Mouse (Mus musculus) gastrocnemius, postnatal 4 days (tissue): ENCODE measurements around the gene Usp19. TPM values are rescaled to one million over a fixed set of nuclear protein-coding genes. Genes with fewer than 3 reads are reported as not detected.
A peak's percentile ranks its signal among the peaks of the same experiment; 100 is the strongest.

Source experiments
- DNase-seq, 2 experiments: peaks; one replicate each; pipeline ENCODE4 v3.0.0; 2021 to 2022; ENCODE audit warnings: low spot score in 2 of 2, mixed read lengths in 2 of 2
- long read RNA-seq, 2 experiments: library from polyadenylated mRNA; stranded (forward); transcript quantifications; one replicate each; pipeline ENCODE4 v2.0.0; 2021
- total RNA-seq, 2 experiments: library from RNA; stranded (reverse); gene quantifications; 2 replicates each; pipeline ENCODE4 v1.2.3; 2021

Usp19 gene
- 100 to 1,000 TPM; 107 to 126 TPM for total RNA-seq
- long read RNA-seq, experiment 1, full-length matches to known transcripts = 48 of 100 reads
- long read RNA-seq, experiment 1, partial matches to known transcripts = 25 of 100 reads
- long read RNA-seq, experiment 1, other reads (novel, unspliced or antisense) = 27 of 100 reads
- long read RNA-seq, experiment 2, full-length matches to known transcripts = 58 of 143 reads
- long read RNA-seq, experiment 2, partial matches to known transcripts = 30 of 143 reads
- long read RNA-seq, experiment 2, other reads (novel, unspliced or antisense) = 55 of 143 reads

DNA sequence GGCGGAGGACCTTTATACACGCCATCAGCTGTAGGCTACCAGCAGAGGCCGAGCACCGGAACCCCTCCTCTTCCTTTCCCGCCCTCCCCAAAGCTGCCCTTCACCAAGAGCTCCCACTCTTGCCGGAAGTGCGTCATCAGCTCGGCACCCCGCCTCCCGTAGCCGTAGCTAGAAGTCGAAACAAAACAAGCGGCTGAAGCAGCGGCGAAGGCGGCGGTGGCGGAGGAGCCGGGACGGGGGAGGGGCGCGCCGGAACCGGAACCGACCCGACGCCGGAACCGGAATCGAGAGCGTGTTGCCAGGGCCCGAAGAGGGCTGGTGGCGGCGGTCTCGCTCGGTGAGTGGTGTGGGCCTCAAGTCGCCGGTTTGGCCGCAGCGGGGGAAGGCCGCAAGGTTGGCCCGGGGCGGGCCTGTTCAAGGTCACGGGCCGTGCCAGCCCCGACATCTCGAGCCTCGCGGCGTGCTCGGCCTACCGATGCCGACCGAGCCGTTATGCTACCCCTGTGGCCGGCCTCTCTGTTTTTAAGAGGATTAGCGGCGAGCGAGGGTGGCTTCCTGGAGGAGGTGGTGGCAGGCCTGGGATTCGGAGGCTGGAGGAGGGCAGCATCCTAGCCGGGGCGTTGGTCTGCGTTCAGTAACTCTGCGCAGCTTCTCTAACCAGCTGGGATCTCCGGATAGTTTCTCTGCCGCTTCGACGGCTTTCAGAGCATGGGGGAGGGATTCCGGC lies at the start of gene Usp19:
Gene Usp19 (plus strand): TSS at position 44 of the 727 bp plus-strand sequence.
- DNase-seq = peak; percentile 82 to 95

DNA sequence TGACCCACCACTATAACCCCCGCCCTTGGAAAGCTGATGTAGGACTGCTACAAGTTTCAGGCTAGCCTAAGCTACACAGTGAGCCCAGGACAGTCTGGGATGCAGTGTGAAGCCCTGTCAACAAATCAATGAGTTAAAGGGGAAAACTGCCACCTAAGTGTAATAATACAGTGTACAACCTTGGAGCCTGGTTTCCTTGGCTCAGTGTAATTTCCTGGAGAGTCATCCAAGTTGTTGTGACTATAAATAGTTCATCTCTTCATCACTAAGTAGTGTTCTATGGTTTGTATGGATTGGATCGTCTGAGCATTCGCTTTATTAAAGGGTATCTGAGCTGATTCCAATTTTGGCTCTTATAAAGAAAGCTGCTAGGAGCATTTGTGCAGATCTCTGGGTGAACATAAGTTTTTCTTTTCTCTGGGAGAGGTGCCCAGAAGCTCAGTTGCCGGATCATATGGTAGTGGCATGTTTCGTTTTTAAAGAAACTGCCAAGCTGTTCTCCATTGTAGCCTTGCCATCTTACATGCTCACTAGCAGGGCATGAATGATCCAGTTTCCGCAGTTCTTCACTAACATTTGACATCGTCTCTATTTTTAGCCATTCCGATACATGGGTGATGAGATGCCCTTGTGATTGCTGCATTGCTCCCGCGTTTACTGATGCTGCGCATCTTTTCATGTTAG lies 49.0 kb upstream of the Usp19 start:
- no peak for DNase-seq

DNA sequence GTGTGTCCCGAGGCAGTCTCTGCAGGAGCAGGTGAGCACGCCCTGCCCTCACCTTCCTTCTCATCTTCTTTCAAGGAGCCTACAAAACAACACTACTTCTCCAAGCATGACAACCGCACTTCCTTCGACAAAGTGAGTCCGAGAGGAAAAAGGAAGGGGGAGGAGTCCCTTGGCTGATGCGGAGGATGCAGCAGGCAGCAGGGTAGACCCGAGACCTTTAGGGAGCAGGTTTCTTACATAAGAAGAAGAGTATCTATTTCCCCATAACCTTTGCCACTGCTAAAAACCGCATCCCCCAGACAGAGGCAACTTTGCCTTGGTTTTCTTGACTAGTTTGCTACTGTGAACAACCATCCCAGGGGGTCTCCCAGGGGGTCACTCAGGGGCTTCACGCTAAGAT lies 45.3 kb upstream of the Usp19 start:
- DNase-seq = no peak

DNA sequence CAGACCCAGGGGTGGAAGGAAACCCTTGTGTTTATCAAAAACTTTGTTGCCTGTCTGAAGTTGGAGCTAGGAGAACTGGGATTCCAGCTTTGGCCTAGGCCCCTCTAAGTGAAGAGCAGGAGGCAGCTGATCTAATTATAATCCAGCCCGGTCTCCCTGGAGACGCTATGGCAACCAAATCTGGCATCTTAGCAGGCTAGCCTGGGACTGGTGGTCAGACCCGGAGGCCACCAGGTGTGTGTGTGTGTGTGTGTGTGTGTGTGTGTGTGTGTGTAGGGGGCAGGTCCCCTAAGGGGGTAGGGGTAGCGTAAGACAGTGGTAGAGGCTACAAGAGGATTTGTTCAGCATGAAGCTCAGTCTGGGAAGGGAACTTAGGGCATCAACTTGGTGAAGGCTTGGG lies 40.5 kb upstream of the Usp19 start:
- no peak for DNase-seq

DNA sequence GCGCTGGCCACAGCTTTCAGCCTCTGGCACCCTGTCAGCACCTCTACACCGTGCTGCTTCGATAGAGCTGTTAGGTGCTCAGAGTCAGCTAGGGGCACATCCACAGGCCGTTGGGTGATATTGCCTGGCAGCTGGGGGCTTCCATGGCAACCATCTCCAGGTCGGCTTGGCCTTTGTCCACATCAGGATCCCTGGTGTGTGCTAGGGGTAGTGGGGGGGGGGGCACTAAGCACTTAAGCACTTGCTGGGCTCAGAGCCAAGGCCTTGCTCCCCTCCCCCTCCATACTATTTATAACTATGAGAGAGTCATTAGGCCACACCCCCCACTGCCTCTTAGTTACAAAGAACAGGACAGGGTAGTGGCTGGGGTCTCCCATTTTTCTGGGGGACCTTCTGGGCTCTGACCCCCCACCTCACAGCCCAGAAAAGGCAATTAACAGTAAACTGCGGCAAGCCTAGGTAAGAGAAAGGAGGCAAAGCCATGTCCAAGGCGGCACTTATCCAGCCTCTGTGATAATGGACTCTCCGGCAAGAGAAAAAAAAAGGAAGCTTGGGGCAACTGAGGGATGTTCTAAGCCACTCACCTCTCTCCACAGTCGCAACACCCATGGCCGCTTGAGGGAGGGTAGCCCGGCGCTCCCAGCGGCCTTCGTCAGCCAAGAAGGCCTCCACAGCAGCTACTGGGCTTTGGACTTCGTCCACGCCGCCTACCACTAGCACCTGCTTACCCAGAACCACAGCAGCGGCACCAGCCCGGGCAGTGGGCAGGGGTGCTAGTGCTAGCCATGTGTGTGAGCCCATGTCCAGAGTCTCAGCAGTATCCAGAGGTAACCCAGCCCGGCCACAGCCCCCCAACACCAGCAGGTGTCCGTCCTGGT lies 39.9 kb upstream of the Usp19 start:
- no peak for DNase-seq

DNA sequence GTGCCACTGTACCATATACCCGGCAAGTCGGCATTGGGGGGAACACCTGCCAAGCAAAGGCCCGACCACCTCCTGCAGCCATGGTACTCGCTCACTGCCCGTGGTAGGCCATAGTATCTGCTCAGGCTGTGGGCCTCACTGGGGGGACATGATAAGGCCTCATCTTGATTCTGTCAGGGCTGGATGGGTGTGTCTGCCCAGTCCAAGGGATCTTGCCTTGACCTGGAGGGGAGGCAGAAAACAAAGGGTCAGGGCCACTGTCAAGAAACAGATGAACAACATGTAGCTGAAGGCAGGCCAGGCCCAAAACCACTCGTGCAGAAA lies 39.3 kb upstream of the Usp19 start:
- no peak for DNase-seq

DNA sequence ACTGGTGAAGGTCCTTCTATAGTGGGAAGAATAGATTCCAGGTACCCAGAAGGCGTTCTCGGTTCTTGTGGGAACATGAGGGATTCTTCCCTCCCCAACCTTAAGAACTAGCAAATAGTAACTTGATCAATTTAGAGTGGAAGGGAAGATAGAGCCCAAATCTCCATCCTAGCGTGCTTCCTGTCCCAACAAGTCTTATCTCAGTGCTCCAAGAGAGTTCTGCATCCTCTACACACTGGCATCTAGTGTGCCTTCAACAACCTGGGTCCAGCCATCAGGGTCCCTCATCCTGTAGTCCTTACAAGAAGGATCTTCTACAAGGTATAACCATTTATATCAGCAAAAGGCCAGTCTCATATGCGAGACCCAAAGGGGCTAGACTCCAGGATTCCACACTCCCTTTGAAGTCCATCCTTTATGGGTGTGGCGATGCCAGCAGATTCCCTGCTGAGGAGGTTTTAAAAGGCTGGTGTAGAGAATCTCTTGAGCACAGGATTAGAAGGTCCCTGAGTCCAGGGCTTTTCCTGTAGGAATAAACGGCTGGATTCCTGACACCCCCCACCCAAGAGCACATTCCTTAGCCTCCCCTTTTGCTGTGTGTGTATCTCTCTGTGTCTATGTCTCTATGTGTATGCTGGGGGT lies 38.8 kb upstream of the Usp19 start:
- DNase-seq = no peak

DNA sequence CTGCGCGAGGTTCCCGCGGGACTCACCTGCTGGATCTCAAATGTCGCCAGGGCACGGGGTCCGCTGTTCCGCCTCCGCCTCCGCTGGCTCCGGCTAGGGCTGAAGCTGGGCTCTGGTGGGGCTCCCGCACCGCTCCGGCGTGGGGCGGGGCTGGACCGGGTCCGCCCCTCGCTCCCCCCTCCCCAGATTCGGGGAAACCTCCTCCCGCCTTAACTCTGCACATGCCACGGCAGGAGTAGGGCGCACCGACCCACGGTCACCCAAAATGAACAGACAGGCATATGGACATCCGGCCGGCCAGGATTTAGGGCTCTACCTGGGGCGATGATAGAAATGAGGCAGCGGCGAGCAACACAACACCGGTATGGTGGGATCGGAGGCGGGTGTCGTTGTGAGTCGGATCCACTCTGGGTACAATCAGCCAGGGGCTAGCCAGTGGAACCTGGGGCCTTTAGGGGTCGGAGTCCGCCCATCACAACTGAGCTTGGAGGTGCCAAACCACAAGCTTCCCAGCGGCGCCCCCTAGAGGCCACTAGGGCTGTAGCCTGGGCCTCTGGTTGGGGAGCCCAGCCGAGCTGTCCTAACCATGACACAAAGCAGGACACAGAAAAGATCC lies 38.0 kb upstream of the Usp19 start:
- peak; percentile 87 to 92 for DNase-seq

DNA sequence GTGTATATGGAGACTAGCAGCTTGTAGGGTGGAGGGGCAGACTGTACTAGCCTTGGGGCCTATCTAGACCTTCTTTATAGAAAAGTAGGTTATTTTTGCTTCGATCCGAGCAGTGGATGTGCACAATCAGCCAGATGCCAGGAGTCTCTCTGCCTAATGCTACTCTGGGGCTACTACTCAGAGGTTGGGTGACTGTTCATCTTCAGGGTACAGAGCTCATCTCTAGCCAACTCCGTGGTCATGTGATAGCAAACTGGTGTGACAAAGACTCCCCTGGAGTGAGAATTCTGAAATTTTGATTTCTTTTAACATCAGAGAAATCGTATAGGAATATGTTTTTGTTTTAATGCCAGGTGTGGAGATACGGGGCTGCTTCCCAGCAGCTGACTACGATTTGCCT lies 37.5 kb upstream of the Usp19 start:
- no peak for DNase-seq

DNA sequence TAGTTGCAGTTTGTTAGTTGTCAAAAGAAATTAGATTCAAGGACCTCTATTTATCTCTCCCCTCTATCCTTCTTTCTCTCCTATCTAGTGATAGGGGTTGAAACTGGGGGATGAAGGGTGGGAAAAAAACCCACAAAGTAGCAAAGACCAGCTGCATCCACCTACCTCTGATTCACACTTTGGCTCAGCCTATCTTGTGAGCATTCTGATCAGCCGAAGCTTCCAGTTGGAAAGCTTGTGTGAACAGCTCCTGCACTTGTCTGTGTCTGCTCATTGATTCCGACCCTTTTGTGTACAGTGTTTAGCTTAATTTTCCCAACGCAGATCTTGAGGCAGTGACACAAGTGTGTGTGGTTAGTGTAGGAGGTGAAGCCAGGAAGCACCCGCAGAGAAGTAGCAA lies 36.9 kb upstream of the Usp19 start:
- no peak for DNase-seq

DNA sequence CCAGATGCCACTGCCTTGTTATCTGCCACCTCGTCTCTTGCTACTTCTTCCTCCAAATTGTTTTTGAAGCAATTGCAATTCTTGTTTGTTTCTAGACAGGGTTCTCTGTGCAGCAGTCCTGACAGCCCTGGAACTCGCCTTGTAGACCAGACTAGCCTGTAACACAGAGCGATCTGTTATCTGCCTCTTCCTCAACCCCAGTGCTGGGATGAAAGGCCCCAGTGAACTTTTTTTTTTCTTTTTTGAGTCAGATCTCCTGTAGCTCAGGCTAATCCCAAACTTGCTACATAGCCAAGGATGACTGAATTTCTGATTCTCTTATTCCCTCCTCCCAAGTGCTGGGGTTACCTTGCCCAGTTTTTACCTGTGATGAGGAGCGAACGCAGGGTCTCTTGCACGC lies 36.0 kb upstream of the Usp19 start:
- no peak for DNase-seq

DNA sequence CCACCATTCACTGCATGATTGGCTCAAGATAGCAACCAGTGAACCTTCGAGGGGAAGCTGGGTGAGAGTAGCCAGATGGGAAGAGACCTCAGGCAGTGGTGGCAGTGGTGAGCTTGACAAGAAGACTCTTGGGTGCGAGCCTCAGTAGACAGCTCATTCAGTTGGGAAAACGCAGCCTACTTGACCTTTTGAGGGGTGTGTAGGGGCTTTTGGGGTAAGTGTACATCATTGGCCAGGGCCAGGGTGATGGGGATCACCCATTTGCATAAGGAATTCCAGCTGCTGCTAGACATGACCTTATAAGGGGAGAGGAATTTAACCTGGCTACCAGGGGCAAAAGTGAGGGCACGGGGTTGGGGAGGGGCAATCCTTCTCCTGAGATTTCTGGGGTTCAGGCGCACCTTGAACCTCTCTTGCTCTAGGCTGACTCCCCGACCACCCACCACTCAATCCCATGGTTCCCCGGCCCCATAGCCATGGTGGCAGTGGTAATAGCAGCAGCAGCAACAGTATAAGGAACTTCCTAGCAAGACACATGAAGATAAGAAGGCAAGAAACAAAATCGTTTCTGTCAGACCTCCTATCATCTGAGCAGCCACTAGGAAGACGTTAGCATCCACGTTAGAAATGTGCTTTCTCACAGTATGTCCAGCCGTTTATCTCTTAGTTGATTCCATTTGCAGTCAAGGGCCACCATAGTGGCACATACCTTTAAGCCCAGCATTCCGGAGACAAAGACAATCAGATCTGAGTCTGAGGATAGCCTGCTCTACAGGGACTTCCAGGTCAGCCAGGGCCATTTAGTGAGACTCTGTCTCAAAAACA lies 34.4 kb upstream of the Usp19 start:
- DNase-seq = no peak

DNA sequence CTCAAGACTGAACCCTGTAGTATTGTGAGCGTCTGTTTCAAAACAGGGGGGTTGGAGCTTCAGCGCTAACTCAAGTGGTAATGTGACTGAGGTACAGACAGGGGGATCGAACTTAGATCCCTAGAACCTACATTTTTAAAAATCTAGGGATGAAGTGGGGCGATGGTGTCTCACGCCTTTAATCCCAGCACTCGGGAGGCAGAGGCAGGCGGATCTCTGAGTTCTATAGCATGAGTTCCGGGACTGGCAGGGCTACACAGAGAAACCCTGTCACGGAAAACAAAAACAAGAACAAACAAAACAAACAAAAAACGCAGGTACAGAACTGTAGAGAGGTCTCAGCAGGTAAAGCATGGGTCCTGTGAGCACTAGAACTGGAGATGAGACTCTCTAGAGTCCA lies 33.4 kb upstream of the Usp19 start:
- no peak for DNase-seq

DNA sequence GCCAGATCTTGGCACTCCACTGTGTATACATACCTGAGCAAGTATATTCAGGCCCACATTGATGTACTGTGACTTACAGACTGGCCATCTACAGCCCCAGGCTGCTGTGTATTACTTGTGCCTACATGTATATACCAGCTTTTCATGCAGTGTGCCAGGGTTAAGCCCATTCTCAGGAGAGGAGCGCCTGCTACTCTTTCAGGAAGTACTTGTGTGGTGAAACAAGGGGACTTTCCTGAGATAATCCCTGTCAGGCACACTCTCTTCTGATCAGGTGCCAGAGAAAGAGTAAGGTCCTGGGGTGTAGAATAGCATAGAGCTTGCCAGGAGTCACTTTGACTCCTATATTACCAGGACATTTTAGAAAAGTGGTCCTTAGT lies 30.5 kb upstream of the Usp19 start:
- DNase-seq = no peak

DNA sequence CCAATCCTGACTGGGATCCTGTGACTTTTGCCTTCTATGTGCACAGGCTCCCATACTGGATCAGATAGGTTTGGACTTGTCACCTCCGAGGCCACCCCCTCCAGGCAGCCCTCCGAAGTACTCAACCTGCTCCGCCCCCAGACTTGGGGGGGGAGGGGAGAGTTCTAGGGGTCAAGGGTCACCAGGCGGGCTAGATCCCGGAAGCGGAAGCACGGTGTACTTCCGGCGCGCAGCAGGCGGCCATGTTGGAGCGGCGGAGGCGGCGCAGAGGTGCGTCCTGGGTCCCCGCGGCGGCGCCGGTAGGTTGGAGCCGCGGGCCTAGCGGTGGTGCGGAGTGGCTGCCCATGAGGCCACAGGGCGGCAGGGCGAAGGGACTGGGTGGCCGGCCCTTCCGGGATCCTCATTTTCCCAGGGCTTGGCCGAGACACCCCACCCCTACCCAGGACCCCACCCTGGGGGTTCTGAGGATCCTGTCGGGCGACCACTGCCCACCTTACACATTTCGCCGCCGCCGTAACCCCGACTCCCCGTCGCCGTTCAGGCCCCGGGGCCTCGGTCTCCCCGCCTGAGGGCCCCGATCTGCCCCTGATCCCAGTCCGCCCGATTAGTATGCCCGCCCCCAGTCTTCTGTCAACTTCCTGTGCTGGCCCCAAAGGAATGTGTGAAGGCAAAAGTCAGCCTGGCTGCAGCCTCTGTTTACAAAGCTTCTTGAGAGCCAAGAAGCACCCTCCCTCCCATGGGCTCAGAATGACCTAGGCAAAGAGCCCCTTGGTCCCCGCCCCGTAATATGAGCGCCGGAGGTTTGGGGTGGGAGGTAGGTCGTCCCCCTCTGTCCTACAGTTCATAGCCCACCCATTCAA lies 29.9 kb upstream of the Usp19 start, which contains the start of gene Ccdc71:
Gene Ccdc71 (plus strand): TSS at position 209 of the 860 bp plus-strand sequence.
- DNase-seq = peak; percentile 77 to 83

DNA sequence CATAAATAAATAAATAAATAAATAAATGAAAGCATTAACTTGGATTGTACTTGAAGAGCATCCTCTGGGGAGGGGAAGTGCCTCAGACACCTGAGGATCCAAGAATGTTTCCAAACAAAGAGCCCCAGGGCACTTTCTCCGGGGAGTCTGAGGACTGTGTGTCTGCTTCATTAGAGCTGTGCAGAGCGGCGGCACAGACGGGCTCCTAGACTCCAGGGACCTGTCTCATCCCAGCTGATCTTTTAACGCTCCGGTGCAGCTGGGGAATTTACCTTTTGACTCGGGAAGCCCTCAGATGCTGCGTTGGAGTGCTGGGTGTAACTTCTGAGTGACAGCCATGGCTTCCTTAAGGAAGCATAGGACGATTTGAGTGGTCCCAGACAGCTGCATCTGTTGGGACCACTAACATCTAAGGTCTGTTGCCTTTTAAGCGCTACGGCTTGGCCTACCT lies 29.2 kb upstream of the Usp19 start, which contains the start of gene Klhdc8b:
Gene Klhdc8b (minus strand): TSS at position 401 of the 451 bp plus-strand sequence.
- DNase-seq = no peak

DNA sequence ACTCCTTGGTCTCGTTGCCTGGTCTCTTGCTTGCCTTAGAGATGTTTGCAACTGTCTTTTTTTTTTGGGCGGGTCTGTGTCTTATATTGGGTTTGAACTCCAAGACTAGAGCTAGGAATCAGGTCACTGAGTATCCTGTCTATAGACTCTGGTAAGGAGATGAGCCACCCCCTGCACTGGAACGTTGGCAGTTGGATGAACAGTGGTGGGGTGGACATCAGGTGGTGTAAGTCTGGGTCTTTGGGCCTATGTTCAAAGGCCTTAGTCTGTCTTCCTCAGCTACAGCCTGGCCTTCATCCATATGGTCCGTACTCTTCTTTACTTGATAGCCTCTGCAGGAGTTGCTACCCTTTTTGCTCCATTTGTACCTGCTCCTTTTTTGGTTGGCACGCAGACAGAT lies 28.7 kb upstream of the Usp19 start:
- DNase-seq = no peak

DNA sequence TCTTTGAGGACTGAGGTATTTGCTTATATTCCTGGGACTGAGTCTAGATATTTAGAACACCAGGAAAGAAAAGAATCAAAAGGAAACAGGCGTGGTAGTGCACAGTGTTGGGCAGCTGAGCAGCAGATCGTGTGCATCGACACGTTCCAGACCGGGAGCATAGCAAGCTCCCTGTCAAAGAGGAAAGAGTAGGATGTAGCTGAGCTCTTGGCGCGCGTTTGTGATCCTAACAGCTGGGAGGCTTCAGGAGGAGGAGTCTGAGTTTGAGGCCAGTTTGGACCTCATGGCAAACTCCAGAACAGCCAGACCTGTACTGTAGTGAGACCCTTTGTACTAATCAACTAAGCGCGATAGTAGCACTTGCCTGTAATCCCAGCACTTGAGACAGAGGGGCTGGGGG lies 28.2 kb upstream of the Usp19 start:
- no peak for DNase-seq
